Mouse (Mus musculus) megakaryocyte, adult 5-6 weeks (primary cell): ENCODE measurements around the gene Pign. TPM values are rescaled to one million over a fixed set of nuclear protein-coding genes. Genes with fewer than 3 reads are reported as not detected.
A peak's percentile ranks its signal among the peaks of the same experiment; 100 is the strongest.

ENCODE experiments used
- ATAC-seq: 2 replicates; pipeline ENCODE4 v1.8.0; 2016; ENCODE audit warnings: mild to moderate bottlenecking, inconsistent platforms; ENCODE audit not compliant: poor library complexity, severe bottlenecking
- total RNA-seq, 2 experiments: library from RNA; stranded (forward) in 1 of 2; stranded (reverse) in 1 of 2; fragments of 153-499, 151-499 nt in 1 of 2; fragments of 221-1000, 200-1000 nt in 1 of 2; gene quantifications; 2 replicates each; pipeline versions ENCODE4 v1.2.3 to v1.2.4; 2015 to 2017

Gene Pign
- total RNA-seq, 2 experiments from 2014 or later, result 15.7 to 18.0 TPM

GRCm38 (mm10) chr1:105564289-105564688, 99.2 kb downstream of the Pign start:
- ATAC-seq, result no peak

- ATAC-seq, result no peak
Observed at GRCm38 (mm10) chr1:105563821-105564220, 99.7 kb downstream of the Pign start.

- no peak for ATAC-seq
Observed at GRCm38 (mm10) chr1:105556078-105556477, 107.4 kb downstream of the Pign start.

- ATAC-seq, result no peak
Observed at GRCm38 (mm10) chr1:105555192-105555718, 108.2 kb downstream of the Pign start.

GRCm38 (mm10) chr1:105553130-105553529, 110.3 kb downstream of the Pign start:
- no peak for ATAC-seq

GRCm38 (mm10) chr1:105550163-105550562, 113.3 kb downstream of the Pign start:
- ATAC-seq, result no peak

GRCm38 (mm10) chr1:105549648-105550047, 113.8 kb downstream of the Pign start:
- ATAC-seq, result no peak

- ATAC-seq, result no peak
Observed at GRCm38 (mm10) chr1:105543051-105543450, 120.4 kb downstream of the Pign start.

- ATAC-seq, result no peak
Observed at GRCm38 (mm10) chr1:105523768-105524167, 139.7 kb downstream of the Pign start.

GRCm38 (mm10) chr1:105522321-105522720, 141.2 kb downstream of the Pign start:
- no peak for ATAC-seq

- ATAC-seq, result no peak
Observed at GRCm38 (mm10) chr1:105518101-105518500, 145.4 kb downstream of the Pign start.

GRCm38 (mm10) chr1:105507116-105507515, 156.4 kb downstream of the Pign start:
- peak; percentile 60 for ATAC-seq

GRCm38 (mm10) chr1:105492626-105493025, 170.9 kb downstream of the Pign start:
- ATAC-seq, result no peak

GRCm38 (mm10) chr1:105489456-105489855, 174.0 kb downstream of the Pign start:
- no peak for ATAC-seq

- ATAC-seq, result no peak
Observed at GRCm38 (mm10) chr1:105487037-105487436, 176.4 kb downstream of the Pign start.

Other genes starting within 250 kb of the Pign start
- gene Relch, start 184 bp upstream of the Pign start, total RNA-seq (2015), result 48.7 and 57.3 TPM in 2 replicates
- 45.0 and 47.5 TPM in 2 replicates for gene Relch, start 184 bp upstream of the Pign start, total RNA-seq (2017)
- gene Tnfrsf11a, start 117.0 kb upstream of the Pign start, total RNA-seq (2015), result 4.5 and 4.9 TPM in 2 replicates
- 5.9 and 8.3 TPM in 2 replicates for gene Tnfrsf11a, start 117.0 kb upstream of the Pign start, total RNA-seq (2017)